Mouse (Mus musculus) ovary, adult 18-20 months (tissue): ENCODE measurements around the gene Mrpl22.
"Not testable (repeated sequence)": the region's sequence is repeated elsewhere in the genome, so short reads cannot be mapped to it uniquely, and the experiment has no call there.

Source experiments
- DNase-seq: peaks from one replicate; pipeline ENCODE4 v3.0.0; 2022; ENCODE audit warnings: low spot score, mixed read lengths

Gene Mrpl22

DNA sequence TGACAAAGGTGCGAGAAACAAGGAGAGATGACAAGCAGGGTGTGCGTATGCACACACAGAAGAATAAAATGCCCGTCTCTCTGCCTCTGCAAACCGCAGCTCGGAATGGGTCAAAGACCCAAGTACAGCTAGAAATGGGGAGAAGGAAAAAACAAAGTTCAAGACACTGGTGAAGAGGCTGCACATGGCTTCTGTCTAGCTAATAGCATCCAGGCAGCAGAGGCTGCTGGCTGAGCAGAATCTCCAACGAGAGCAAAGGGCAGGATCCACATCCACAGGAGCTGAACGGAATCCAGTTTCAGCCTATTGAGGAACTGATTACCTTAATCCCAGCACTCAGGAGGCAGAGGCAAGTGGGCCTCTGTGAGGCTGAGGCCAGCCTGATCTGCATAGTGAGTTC is 9.3 kb downstream of the Mrpl22 start:
- DNase-seq: no peak

DNA sequence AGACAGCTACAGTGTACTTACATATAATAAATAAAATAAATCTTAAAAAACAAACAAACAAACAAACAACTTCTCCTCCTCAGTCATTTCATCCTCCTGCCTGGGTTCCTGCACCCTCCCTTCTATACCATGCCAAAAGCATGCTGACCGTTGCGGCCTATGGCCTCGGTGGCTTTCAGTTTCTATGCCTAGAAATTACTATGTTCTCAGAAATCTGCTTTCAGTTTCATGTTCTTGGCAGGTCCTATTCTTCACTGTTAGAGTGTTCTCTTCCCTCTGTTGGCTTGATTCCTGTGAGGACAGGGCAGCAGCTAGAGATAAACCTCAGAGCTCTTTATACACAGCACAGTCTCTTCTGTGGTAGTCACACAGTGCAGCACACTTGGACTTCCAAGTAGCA is 12.1 kb downstream of the Mrpl22 start:
- DNase-seq: no peak

DNA sequence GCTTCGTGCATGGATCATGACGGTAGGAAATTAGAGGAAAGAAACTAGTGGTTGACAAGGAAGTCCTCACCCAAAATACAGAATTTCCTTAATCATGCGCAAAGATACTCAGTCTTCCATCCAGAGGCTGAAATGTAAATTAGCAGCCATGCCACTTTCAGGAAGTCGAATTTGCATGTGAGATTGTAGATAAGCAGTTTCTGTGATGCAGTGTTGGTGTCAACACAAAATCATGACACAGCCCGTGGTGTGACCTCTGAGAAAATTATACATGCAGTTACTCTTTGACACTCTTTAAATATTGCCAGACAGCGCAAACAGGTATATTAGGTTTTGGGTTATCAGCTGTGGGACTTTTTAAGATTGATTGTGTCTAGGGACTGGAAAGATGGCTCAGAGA is 18.2 kb downstream of the Mrpl22 start:
- no peak for DNase-seq

DNA sequence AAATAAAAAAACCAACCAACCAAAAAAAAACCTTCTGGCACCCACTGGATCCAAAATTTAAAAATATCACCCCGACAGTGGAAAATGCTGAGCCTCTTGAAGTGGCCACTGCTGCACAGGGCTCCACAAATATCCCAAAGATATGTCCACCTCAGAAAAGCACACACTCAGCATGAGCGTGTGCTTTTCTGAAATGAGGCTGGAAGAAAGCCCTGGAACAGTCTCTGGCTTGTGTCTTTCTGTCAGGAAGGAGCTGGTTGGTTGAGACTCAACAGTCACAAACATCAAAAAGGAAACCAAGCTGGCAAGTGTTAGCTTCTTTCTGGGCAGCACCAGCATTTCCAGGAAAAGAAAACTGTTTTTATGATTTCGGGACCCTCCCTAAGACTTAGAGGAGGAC is 21.9 kb downstream of the Mrpl22 start:
- no peak for DNase-seq

DNA sequence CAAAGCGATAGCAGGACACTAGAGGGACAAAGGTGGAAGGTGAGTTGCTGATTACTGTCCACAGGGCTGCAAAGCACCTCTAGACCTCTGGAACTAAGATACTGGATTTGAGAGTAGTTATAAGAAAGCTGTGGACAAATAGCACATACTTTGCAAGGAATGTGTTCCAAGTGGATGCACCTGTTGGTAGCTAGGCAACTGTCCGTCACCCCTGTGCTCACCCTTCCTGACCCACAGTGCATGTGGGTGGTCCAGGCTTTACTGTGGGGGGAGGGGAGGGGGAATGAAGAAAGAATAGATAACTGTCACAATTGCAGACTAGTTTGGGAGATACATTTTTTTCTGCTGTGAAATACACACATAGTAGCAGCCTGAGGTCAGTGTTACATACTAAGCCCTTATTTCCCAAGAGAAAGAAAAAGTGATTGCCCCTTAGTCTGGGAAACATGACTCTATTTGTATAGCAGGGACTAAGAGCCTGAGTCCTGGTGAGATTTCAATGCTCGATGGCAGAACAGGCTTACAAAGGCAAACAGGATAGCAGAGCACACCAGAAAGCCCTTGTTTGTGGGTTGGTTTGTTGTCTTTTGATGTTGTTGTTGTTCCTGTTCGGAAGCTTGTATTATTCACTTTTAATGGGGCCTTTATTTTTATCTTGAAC is 22.5 kb downstream of the Mrpl22 start:
- DNase-seq: no peak

DNA sequence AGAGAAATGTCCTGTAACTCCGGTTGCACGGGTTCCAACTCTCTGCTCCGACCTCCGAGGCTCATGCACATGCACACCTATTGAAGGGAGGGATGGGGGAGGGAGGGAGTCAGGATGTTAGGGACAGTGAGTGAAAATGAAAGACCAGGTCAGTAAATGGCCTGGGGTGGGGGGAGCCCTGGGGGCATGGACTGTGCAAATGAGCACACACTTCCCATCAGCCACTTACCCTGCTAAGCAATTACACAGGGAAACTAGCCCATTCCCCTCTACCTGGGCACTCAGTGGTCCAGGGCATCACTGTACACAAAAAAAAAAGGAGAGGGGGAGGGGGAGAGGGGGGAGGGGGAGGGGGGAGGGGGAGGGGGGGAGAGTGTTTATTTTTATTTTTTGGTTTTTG is 27.2 kb downstream of the Mrpl22 start:
- no peak for DNase-seq

DNA sequence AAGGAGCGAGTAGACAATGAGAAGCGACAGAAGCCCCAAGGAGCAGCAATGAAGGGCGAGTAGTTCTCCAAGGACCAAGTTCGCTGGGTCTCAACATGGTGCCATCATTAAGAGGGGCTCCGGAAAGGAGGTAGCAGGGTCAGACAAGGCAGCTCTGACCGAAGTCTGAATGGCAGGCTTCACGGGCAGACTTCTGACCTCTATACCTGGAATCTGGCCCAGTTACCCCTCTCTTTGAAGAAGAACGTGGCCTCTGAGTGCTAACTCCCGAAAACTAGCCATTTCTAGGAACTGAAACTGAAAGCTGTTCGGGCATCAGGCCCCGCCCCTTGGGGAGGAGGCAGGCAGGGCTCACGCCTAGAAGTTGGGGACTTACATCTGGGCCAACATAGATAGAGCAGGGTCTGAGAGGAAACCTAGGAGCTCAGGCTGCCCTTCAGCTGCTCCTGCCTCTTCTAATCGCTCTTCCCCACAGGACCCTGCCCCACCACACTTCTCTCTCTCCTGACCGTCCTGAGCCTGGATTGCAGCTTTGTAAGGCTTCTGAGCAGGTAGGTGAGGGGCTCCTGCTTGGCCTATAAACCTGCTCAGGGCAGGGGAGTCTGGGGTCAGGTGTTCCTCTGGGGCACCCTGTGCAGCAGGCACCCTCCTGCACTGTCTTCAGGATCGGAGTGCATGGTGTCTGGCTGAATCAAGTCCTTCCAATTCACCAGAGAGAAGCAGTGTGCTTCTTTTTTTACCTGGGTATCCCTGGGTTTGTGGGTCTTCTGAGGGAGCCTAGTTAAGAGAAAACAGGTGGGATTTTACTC is 28.0 kb downstream of the Mrpl22 start, which contains the start of the genes Igtp and Irgm2:
Gene Igtp, plus strand, starts transcription at position 328 of the 809 bp plus-strand sequence.
Gene Irgm2, plus strand, starts transcription at position 390 of the 809 bp plus-strand sequence.
- peak; percentile 75 for DNase-seq

DNA sequence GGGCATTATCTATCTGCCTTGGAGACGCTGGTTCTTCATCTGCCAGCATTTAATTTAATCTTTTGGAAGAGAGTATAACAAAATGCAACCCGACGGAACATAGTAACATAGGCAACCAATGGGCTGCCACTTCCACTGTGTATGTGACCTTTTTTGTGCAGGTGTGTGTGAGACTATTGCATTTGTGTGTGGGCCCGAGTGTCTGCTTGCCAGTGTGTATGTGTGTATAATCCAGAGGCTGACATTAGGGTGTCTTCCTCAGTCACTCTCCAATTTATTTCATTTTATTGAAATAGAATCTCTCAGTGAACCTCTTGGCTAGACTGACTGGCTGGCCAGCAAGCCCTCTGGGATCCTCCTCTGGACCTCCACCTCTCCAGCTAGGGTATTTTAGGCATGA is 28.8 kb downstream of the Mrpl22 start:
- DNase-seq: no peak

DNA sequence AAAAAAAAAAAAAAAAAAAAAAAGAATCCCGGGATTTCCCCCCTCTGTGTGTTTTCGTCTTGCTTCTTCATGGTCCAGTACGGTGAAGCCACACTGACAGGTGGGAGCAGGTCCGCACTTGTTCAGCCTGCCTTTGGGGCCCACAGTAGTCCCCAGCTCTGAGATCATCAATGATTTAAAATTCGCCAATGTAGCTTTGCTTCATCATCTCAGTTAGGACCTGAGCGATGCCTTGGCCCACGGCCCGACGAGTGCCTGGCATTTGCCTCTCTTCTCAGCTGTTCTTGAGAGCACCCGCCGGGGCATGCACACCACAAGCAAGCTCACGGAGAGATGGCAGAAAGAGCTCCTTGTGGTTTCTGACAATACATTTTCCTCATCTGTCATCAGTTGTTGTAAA is 29.6 kb downstream of the Mrpl22 start:
- no peak for DNase-seq

DNA sequence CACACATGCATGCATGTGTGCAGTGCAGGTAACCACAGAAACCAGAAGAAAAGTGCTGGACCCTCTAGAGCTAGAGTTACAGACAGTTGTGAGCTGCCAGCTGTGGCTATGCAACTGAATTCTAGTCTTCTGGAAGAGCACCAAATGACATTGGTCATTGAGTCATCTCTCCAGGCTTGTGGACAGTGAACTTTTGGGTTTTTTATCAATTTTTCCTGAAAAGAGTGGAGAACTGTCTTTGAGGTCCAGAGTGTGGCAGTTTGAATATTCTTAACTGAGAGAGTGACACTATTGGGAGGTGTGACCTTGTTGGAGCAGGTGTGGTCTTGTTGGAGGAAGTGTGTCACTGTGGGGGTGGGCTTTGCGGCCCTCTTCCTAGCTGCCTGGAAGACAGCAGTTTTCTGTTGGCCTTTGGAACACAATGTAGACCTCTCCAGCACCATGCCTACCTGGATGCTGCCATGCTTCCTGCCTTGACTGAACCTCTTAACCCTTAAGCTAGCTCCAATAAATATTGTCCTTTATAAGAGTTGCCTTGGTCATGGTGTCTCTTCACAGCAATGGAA is 38.9 kb downstream of the Mrpl22 start:
- no peak for DNase-seq

DNA sequence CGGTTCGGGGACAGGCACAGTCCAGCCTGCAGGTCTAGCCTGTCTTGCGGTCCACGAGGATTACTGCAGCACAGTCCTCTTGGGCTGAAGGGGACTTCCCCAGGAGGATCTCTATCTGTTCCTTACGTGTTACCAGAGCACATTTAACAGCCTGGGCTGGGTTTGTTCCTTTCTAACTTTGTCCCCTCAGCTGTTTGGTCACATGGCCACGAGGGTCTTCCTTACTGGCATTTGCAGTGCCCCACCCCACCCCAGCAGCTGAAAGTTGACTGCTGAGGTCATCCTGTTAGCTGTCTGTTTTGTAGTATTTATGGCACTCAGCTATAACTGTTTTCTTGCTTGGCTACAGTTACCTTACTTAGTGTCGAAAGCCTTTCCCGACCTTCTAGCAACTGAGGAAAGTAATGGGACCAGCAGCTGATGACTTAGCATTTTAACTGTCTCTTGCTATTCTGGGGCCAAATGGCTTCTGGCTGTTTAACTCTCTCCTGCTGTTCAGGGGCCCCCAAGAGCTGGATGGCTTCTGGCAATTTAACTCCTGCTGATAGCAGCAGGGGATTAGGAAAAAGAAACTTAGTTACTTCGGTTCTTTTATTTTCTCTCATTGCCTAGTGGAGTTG is 39.7 kb downstream of the Mrpl22 start:
- DNase-seq: no peak

DNA sequence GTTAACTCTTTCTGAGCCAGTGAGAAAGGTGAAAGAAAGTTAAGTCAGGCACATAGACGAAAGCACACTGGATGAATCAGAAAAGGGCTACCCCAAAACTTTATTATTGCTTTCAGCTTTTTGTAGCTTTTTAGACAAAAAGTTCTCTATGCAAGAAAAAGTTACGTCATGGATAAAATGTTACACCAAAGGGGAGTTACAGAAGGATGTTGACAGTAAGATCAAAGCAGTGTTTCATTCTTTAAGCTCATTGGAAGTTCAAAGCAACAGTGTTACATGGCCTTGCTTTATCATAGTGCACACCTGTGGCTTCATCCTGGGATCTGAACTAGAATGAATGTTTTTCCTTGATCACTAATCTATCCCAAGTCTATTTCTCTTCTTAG is 40.2 kb downstream of the Mrpl22 start:
- DNase-seq: no peak

DNA sequence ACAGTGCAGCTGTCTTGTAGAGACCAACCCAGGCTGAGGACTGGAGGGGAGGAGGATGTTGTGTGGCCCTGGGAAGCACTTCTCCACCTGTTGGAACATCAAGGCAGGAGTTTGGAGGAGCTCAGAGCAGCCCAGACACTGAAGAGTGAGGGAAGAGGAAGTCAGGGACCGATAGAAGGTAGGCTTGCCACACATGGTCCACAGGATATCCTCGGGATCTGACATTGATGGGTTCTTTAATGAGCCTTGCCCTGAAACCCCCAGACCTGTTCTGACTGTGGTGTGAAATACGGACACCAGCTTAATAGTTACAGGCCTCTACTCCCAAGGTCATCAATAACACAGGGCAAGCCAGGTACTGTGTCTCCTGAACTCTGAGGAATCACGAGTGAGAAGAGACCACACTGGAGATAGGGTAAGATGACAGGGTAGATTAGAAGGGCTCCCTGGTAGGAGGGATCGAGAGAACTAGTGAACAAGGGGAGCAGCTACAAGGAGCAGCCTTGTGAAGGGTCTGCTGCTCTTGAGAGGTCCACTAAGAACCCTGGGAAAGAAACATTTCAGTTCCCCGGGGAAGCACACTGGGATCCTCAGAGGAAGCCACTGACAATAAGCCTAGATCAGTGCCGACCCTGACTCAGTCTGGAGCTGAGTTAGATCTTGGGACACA is 42.3 kb downstream of the Mrpl22 start:
- no peak for DNase-seq

DNA sequence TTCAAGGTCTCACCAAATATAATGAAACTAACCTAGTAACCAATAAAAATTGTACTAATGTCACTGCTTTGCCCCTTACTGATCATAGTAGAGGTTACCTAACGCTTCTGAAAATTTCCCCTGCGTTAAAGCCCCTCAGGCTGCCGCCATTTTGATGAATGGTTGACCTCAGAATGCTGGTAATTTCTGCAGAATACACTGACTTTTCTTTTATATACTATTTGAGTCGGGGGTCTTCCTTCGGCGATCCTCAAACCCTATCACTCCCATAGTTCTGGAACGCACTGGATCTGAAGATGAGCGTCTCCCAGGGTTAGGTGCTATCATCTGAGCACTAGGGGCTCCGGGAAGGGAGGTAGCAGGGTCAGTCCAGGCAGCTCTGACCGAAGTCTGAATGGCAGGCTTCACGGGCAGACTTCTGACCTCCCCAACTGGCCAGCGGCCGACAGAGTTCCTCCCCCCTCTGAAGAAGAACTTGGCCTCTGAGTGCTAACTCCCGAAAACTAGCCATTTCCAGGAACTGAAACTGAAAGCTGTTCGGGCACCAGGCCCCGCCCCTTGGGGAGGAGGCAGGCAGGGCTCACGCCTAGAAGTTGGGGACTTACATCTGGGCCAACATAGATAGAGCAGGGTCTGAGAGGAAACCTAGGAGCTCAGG is 43.1 kb downstream of the Mrpl22 start:
- DNase-seq: peak; percentile 85

DNA sequence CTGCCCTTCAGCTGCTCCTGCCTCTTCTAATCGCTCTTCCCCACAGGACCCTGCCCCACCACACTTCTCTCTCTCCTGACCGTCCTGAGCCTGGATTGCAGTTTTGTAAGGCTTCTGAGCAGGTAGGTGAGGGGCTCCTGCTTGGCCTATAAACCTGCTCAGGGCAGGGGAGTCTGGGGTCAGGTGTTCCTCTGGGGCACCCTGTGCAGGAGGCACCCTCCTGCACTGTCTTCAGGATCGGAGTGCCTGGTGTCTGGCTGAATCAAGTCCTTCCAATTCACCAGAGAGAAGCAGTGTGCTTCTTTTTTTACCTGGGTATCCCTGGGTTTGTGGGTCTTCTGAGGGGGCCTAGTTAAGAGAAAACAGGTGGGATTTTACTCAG is 43.6 kb downstream of the Mrpl22 start:
- not testable (repeated sequence) for DNase-seq

DNA sequence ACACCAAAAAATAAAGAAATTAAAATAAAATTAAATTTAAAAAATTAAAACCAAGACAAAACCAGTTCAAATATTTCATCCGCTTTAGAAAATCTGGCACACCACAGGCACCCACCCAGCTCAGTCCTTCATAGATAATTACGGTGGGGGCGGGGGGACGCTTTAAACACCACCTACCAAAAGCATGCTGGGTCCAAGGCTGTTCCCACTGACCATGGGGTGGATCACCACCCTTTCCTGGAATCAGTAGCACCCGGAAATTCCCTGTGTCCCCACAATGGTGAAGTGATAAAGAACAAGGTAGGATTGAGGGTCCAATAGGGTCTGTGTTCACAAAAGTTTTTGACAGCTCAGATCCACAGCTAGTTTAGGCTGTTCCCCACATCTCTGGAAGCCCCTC is 44.4 kb downstream of the Mrpl22 start:
- DNase-seq: no peak

DNA sequence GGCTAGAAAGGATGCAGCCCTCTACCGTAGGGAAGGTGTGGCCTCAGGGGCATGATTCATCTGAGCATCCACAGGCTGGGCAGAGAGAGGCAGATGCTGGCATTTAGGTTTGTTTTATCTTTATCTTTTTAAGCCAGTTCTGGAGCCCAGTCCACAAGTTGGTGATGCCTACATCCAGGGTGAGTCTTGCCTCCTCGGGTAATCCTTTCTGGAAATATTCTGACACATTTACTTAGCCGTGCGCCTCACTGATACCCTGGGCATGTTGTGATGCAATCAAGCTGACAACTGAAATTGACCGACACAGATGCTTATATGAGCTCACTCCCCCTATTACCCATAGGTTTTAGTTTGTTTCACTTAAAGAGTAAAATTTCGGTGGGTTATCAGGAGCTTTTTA is 45.4 kb downstream of the Mrpl22 start:
- DNase-seq: no peak

DNA sequence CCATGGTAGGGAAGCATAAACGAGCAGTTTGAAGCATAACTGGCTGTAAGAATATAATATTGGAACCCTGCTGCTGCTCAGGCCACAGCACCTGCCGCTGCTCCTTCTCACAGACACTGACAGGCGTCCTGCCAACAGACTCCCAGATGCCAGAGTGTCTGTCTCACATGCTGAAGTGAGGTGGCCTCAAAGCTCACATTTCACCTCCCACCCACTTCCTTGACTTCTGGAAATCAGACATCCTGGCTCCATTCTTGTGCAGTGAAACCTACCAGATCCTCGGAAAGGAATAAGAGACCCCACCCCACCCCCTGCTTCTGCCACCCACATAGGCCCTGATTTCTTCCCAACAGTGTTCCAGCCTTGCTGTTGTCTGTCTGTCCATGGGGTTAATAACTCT is 52.3 kb downstream of the Mrpl22 start:
- DNase-seq: no peak

DNA sequence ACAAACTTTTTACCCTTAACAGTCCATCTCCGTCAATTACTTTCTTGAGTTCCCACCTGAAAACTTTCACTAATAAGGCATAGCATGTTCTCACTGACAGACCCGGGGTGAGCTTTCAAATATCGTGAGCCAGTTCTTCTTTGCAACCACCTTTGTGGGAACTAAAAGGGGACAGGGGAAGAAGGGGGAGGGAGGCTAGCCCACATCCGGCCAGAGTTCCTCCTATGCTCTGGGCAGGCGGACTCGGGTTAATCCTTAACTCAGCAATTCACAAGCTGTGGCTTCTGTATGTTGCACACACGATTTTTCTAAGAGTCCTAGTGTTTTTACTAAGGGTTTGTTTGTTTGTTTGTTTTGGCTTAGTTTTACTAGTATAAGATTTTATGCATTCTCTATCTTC is 52.9 kb downstream of the Mrpl22 start:
- no peak for DNase-seq

DNA sequence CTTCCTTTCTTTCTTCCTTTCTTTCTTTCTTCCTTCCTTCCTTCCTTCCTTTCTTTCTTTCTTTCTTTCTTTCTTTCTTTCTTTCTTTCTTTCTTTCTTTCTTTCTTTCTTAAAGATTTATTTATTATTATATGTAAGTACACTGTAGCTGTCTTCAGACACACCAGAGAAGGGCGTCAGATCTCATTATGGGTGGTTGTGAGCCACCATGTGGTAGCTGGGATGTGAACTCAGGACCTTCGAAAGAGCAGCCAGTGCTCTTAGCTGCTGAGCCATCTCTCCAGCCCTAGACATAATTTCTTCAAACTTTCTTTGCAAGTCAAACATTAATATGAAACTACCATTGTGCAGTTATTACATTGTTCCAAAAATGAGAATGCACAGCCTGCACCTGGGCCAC is 53.4 kb downstream of the Mrpl22 start:
- not testable (repeated sequence) for DNase-seq

DNA sequence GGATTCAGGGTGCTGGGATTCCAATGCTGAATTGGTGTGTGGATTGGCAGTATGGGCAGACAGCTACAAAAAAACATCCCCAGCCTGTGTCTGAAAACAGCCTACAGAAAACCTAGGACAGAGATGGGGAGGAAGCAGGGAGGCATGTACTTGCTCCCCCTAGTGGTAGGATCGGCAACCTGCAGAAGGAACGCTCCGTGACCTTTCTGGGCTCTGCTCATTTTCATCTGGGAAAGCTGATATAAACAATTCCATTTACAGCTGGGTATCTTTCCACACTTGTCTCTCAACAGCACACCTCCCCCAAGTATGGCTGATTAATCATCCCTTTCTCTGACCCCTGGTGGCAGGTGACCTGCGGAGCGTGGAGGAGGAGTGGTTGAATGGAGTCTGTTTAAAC is 54.2 kb downstream of the Mrpl22 start:
- DNase-seq: peak; percentile 39

DNA sequence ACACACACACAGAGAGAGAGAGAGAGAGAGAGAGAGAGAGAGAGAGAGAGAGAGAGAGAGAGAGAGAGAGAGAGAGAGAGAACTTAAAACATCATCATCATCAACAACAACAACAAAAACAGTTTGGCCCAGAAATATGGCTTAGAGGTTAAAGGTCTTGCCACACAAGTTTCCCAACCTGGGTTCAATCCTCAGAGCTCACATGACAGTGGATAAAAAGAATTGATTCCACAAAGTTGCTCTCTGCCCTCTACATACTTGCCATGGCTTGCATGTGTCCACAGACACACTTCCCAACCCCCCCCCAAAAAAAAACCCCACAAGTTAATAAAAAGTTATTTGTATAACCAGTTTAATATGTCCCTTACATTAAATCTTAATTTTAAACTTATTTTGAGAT is 55.0 kb downstream of the Mrpl22 start:
- DNase-seq: no peak
